Mouse (Mus musculus) neutrophil, adult 5-6 weeks (primary cell): Measurements from ENCODE around the gene Ghdc. TPM values are rescaled to one million over a fixed set of nuclear protein-coding genes. Genes with fewer than 3 reads are reported as not detected.
A peak's percentile ranks its signal among the peaks of the same experiment; 100 is the strongest.
"Not testable (repeated sequence)": the region's sequence is repeated elsewhere in the genome, so short reads cannot be mapped to it uniquely, and the experiment has no call there.

ENCODE experiments used
- ATAC-seq: fragments of 151-379, 151-347 bp; 2 replicates; pipeline ENCODE4 v1.8.0; 2017; ENCODE audit warnings: mild to moderate bottlenecking, moderate TSS enrichment; ENCODE audit not compliant: insufficient number of reproducible peaks, poor library complexity, low FRiP score, severe bottlenecking; ENCODE audit errors: extremely low read depth
- total RNA-seq: library from RNA; stranded (forward); fragments of 200-1000 nt; gene quantifications from 2 replicates; pipeline ENCODE4 v1.2.3, GENCODE M21; 2017

Gene Ghdc
- total RNA-seq: 8.2 and 8.6 TPM in 2 replicates

DNA sequence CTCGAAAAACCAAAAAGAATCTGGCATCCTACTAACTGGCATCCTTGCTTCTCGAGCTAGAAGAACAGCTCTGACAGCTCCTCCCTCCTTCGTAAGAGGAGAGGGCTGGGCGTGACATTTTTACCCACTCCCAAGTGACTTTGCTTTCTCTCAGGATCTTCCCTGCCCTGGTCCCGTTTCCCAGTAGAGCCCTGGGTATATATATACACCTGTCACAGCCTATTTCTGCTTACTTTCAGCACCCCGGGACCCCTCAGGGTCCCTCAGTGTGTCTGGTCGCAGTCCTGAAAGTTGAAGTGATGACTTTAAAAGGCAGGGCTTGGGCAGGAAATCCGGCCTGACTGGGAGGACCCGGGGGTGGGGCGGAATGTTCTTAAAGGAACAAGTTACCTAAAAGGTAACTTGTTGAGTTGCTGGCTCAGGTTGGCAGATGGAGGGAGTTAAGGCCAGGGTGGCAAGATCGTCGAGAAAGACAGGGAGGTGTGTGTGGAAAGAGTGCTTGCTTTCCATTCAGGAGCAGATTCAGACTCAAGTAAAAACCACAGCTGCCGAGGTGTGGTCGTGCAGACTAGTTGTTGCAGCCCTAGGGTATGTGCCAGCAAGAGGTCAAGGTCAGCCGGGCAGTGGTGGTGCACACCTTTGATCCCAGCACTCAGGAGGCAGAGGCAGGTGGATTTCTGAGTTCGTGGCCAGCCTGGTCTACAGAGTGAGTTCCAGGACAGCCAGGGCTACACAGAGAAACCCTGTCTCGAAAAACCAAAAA lies at the start of gene Ghdc:
Gene Ghdc, minus strand, starts transcription at position 312 of the 763 bp plus-strand sequence.
- ATAC-seq: peak; percentile 63

DNA sequence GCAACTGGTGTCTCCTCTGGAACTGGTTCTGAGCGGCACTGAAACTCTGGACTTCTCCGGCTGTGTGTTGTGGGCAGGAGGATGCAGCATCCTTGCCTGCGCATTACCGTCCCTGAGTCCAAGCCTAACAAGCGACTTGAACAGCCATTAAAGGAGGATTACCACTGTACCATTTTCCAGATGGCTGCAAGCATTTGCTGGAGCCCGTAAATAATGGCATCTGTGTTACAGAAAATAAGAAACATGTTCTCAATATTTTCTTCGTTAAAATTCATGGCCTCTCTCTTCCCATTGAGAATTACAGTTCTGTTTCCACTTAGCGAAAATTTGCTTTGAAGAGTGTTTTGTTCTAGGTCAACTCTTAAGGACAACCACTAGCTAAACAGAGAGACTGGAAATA lies 49.3 kb upstream of the Ghdc start:
- ATAC-seq: no peak

DNA sequence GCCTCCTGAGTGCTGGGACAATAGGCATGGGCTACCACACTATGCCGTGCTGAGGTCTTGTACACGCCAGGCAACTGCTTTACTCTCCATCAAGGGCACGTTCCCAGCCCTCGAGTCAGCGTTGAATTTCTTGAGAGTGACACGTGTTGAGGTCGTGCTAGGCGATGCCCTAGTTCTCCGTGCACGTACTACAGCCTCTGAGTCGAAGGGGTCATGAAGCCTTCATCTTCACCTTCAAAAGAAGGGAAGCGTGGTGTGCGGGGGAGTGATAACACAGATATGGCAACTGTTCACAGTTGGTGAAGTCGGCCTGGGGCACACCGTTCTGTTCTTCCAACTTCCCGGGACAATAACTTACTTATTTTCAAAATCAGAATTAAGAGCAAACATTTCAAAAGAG lies 48.9 kb upstream of the Ghdc start:
- ATAC-seq: no peak

DNA sequence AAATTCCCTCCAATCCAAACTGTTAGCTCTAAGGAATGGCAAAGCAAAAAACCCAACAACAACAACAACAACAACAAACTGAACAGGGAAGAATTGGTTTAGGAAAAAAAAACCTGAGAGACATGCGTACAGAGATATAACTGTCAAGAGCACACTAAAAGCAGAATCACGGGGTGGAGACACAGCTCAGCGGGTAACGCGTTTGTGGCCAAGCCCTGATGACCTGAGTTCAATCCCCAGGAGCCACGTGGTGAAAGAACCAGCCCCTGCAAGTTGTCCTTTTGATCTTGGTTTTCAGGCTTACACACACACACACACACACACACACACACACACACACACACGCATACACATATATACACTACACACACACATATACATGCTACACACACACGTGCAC lies 48.3 kb upstream of the Ghdc start:
- ATAC-seq: no peak

DNA sequence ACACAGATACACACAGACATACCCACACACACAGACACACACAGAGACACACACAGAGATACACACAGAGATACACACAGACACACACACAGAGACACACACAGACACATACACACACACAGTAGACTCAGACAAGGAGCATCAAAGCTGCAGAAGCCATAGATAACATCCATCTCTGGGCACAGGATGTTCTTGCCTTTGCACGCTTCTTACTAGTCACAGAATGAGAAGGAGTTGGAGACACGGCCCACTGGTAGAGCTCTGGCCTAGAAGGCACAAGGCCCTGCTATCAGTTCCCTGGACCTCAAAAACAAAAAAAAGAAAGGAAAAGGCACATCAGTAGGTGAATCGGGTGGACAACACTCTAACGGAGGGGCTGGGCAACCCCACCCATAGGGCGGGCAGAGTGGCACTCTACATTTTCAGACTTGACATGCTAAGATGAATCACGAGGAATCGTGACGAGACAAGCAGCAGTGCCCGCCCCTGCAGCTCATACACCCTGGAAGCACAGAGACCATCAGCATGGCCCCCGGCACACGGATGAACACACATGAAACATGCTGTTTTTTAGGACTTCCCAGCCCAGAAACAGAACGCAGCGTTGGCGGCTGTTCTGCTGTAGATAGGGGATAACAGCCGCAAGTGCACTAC lies 47.7 kb upstream of the Ghdc start:
- no peak for ATAC-seq

DNA sequence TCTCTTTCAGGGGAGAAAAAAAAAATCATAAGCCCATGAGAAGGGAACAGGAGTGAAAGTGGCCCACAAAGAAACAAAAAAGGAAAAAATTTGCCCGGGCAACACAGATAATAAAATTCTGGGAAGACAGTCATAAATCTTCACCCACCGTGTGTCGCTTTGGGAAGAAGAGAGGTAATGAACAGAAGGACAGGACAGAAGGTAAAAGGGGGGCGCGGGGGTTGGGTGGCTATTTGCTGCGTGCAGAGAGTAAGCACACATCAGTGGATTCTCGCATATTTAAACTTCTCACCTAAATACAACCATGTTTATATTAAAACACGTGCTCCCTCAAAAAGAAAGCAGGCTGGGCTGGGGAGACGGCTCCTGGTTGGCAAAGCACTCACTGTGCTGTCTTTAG lies 46.6 kb upstream of the Ghdc start:
- no peak for ATAC-seq

DNA sequence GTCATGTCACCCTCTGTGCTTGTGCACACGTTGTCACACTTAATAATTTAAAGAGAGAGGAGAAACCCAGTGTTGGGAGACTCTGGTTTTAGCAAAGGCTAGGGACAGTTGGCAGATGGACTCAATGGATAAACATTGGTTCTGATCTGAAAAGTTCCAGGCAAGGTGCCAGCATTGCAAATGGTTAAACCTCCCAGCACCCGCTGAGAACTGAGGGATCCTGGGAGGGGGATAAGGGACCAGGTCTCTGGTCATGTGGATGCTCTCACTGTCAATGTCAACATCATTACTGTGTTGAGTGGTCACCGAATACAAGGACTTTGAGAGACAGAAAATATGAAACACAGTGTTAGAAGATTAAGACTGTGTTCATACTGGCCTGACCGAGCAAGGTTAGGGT lies 46.0 kb upstream of the Ghdc start:
- ATAC-seq: no peak

DNA sequence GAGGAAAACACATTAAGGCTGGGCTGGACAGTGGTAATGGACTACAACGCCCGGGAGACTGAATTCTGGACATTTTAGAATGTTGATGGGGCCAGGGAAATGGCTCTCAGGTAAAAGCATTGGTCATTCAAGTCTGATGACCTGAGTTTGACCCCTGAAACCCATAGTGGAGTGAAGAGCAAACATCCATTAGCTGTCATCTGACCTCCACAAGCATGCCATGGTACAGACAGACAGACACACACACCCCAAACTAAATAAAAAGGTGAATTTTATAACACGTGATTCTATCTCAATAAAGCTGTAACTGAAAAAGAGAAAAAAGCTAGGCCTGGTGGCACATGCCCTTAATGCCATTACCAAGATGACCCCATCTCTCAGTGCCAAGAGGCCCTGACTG lies 45.6 kb upstream of the Ghdc start:
- ATAC-seq: no peak

DNA sequence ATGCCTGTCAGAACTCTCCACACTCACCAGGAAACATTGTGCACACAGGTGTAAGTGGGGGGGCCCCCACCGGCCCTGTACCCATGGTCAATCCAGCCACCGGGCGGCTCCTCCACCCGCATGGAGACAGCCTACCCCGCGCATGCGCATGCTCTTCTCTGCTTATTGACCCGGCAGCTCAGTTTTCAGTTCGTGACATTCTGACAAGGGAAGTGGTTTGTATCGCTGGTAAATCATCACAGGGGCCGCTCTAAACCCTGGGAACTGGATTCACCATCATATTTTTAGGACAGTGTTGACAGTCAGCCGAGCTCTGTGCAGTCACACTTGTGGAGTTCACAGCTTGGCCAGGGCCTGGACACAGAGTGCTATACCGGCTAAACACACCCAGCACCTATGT lies 43.7 kb upstream of the Ghdc start:
- peak; percentile 84 for ATAC-seq

DNA sequence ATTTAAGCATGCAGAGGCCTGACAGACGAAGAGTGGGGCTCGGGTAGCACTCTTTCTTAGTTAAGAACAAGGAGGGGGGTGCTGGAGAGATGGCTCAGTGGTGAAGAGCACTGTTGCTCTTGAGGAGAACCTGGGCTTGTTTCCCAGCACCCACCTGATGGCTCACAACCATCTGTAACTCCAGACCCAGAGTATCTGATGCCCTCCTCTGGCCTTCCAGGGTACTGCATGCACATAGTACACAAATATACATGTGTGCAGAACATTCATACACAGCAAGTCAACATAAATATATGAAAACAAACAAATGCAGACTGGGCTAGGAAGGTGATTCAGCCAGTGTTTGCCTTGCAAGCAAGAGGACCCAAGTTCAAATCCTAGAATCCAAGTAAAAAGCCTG lies 40.4 kb upstream of the Ghdc start:
- no peak for ATAC-seq

DNA sequence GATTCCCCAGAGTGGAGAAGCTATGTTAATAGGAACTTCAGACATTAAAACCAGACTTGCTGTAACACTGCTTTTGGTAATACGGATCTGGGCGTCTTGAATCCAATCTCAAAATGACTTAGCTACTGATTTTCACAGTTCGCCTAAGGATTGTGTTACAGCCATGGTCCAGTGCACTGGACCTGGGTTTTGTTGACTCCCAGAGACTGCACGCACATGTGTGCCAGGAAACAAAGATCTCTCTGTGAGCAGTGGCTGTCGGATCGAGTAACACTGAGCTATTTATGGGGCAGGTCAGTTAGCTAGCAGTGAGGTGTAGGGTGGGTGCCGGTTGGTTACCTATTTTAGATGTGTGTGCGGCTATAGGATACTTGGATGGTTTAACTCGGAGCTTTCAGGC lies 39.8 kb upstream of the Ghdc start:
- no peak for ATAC-seq

DNA sequence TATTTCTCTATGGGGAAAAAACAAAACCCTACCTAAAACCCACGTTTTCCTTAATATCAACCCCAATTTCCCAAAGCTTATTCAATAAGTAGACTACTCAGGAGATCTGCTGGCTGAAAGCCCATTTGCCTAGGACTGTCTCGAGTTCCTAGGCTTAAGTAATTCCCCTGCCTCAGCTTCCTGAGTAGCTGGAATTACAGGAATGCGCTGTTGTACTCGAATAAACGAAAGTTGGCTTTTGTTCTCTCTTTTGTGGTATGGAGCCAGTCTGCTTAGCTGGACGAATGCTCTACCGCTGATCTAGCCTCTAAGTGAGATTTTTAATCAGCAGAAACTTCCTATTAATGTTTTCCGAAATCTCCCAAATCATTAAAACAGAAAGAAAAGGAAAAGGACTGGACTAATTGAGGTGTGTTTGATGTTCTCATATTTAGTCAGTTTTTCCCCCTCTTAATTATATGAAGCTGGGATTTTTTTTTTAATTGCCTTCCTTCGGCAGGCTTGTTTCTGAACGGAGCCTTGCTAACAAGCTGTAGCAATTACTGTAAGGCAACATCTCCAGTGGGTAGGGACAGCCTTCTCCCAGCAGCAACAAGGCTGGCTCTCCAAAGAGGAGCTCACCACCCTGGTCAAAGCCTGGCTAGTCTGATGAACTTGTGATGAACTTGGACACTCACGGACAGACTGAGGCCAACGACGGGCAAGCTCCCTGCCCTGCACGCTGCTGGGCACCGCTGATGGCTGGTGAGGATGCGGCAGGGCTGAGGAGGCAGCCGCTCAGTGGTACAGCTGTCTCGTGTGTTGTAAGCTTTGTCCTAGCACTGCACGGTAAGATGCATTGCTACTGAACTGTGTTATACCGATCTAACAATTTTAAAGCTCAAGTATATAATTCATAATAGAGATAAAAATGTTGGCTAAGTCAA lies 35.9 kb upstream of the Ghdc start:
- no peak for ATAC-seq

DNA sequence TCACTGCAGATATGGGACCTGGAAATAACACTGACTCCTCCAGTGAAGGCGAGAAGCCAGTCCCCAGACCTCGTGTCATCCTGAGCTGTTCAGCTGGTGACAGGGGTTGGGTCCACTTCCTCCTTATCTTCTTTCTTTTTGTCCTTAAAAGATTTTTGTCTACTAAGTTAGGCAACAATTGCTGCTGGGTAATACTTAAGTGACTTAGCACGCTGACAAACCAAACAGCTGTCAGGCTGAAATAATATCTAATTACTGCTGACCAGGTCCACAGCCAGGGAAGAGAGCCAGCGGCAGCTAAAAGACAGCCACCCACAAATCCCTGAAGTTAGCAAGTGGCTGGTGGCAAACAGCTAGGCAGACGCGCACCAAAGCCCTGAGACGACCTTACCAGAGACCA lies 34.8 kb upstream of the Ghdc start:
- ATAC-seq: no peak

DNA sequence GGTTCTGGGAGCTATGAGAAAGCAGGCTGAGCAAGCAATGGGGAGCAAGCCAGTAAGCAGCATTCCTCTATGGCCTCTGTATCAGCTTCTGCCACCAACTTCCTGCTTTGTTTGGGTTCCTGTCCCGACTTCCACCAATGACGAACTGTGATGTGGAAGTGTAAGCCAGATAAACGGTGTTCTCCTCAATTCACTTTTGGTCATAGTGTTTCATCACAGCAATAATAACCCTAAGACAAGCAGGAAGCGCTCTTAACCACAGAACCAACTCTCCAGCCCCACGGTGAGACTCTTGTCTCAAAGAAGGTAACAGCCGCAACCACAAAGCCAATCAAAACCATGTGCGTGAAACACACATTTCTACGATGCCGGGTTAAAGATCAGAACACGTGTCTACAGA lies 33.7 kb upstream of the Ghdc start:
- peak; percentile 53 for ATAC-seq

DNA sequence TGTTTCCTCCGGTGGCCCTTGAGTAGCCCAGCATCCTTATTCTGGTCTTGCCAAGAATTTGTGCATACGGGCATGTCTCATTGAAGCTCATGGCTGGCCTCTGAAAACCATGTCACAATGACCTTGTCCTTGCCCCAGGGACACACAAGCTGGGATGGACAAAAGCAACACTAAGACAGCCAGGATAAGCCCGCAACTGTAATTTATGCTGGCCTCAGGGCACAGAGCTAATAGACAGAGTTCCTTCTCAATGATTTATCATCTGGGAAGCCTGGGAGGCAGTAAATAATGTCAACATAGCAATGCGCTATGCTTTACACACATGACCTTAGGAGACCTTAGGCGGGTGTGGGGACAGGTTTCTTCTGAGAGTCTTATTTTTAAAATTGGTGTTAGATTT lies 28.7 kb upstream of the Ghdc start:
- no peak for ATAC-seq

DNA sequence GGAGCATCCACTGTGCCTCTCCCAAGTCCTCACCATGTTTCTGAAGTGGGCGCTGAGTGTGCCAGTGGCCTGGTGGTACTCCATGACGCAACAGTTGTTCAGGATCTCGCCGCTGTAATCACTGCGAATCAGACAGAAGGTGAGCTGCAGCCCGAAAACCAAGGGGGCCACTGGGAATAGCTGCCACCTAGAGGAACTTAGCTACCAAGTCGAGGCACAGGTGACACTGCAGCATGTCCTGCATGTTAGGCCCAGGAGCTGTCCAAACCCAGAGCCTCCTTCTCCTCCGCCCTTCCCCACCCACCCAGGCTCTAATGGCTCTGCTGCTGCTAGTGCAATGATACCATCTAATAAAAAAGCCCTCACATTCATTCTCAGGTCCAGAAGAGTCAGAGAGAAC lies 25.8 kb upstream of the Ghdc start:
- no peak for ATAC-seq

DNA sequence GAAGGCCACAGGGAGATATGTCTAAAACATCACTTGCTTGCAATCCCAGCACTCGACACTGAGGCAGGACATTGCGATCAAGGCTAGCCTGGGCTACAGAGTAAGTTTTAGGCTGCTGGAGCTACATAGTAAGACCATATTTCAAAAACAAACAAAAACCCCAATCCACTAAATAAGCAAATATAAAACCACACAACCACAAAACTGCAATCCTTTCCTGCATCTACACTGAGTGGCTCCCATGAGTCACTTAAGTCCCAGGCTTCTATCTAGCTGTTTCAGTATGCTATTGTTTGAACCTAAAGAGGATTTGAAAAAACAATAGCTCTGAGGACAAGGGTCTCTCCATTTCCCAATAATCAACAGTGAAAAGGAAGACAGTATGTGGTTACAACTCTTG lies 24.6 kb upstream of the Ghdc start:
- ATAC-seq: no peak

DNA sequence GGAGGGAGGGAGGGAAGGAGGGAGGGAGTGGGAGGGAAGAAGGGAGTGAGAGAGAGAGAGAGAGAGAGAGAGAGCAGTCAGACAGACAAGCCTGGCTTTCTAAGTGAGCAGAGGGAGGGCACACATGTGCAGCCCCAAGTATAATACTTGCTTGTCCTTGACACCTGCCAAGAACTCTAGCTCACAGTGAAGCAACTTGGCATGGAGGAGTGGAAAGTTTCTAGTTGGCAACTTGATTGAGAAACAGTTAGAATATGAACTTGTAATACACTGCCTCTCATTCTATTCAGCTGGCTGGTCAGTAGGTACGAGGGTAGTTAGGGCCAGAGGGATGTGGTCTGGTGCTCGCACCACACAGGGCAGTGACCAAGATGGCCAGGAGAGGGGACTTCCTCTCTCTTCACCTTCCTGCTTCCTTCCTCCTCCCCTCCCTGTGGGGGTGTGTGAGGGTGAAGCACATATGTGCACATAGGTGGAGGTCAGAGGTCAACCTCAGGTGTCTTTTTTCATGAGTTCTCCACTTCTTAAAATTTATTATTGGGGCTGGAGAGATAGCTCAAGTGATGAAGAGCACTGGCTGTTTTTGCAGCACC lies 20.8 kb upstream of the Ghdc start:
- ATAC-seq: peak; percentile 23; the same call in 1 of the 2 replicates

DNA sequence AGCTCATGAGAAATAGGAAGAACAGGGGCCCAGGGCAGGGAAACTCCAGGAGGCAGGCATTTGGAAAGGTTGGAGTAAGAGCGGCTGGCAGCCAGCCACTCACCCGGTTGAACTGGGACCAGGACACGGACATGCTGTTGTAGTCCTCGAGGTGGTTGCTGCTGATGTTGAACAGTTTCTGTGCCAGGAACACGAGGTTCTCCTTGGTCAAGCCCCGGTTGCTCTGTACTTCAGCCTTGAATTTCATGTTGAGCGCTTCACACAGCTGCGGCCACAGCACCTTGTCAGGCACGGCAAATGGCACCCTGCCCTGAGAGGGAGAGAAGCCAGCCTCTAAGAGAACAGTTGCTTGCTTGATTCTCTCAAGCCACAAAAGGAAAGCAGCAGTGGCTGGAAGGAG lies 19.9 kb upstream of the Ghdc start:
- ATAC-seq: not testable (repeated sequence)
